Mouse (Mus musculus): ENCODE measurements around the gene Dnah6.

The Dnah6 gene

DNA sequence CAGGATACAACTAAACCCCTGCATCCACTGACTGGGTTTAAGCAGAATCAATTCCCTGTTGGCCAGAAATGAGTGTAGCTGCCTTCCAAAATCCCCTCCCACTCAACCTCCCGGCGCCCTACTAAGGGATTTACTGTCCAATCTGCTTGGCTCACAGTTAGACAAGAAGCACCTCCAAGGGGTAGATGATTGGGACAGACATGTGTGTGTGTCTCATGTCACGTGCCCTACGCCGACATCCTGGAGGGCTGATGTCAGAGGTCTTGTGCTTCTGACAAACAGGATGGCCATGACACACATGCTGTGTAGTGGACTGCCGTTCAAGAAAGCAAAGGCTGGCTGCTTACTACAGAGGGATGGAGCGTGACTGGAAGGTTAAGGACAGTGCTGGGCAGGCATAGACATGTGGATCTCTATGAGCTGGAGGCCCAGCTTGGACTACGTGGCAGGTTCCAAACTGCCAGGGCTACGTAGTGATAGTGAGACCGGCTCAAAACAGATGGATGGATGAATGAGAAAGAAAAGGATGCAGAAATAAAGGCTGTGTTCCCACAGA is 202.6 kb downstream of the Dnah6 start:
- no peak for DNase-seq

DNA sequence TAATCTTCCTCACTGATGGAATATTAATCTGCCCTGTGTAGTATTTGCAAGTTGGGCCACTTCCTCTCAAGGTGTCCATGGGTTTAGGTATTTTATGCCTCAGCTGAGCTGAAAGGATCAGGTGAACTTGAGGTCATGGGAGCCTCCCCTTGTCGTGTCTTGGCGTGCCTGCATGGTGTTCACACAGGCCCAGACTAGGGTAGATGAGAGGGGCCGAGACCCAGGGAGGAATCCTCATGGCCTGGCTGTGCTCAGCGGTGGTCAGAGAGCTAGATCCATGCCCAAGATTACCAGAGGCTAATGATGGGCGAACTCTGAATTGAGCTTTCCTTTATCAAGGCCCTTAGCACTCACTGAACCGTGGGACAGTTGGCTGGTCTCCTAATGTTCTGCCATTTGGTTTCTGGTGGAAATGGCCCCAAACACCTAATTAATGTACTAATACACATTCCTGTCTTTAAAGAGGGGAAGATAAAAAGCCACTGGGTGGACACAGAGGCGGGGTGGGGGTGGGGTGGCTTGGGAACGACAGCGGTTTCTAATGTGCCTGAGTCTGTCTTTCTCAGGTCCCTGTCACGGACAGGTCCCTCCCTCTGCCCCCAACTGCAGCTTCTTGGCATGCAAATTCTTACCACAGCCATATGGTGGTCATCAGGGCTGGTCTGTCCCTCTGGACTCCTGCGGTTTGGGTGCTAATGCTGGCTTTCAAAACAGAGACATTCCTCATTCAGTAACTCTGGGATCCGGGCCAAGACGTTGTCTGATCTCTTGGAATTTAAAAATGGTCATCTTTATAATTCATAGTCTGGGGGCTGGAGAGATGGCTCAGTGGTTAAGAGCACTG is 206.9 kb downstream of the Dnah6 start:
- DNase-seq: no peak

DNA sequence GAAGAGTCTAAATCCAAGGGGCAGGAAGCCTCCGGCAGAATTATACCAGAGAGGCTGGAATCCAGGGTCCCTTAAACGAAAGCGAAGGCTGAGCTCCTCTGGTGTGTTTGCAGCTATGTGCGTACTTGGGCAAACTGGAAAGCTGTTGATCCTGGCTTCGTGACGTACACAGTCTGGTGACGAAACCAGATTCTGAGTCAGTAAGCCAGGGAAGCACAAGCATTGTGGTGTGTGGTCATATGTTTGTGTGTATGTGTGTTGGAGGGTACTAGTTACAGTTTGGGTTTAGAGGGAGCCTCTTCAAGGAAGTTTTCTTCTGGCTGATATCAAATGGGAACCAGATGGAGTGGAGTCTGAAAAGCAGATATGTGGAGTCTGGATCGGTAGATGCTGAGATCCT is 208.5 kb downstream of the Dnah6 start:
- no peak for DNase-seq

DNA sequence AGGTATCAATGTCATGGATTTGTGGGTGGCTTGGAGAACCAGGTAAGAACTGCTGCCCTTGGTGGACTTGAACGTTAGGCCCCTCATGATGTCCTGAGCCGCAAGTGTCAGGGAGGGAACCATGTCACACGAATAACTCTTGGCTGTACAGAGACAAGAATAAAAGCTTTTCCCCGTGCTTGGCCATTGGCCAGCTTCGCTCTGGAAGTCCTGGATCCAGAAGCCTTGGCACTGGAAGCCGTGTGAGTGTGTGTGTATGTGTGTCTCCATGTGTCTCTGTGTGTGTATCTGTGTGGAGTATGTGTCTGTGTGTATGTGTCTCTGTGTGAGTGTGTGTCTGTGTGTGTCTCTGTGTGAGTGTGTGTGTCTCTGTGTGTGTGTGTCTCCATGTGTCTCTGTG is 209.6 kb downstream of the Dnah6 start:
- DNase-seq: no peak

DNA sequence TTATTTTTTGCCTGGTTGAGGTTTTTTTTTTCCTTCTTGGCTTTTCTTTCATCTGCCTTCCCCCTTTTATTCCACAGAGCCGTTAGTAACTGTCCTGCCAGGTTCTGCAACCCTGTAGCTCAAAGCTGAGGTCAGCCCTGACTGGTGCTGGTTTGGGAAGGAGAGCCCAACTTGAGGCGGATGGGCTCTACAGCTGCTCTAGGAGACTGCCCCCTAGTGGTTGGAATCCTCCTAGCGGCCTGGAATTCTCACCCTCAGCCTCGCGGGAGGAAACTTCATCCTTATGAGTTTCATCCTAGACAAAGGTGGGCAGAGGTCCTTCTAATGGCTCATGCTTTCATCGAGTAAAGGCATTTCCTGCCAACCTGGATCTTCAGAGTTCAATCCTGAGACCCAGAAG is 211.4 kb downstream of the Dnah6 start:
- peak; percentile 30 for DNase-seq

DNA sequence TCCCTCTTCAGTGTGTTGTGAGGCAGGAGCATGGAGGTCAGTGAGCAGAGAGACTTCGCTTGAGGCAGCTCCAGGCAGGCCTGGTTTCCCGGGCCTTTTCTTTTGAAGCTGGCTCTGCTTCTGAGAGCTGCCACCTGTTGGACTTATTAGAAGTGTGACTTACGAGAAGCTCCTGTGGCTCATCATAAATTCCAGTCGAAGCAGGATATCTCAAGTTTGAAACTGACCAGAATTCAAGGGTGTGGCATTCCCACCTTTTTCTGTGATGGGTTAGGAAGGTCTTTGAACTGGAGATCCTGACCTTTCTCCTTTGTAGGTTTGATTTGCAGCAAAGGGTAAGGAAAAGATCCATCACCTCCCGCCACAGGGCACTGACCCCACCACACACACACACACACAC is 217.8 kb downstream of the Dnah6 start:
- DNase-seq: no peak

DNA sequence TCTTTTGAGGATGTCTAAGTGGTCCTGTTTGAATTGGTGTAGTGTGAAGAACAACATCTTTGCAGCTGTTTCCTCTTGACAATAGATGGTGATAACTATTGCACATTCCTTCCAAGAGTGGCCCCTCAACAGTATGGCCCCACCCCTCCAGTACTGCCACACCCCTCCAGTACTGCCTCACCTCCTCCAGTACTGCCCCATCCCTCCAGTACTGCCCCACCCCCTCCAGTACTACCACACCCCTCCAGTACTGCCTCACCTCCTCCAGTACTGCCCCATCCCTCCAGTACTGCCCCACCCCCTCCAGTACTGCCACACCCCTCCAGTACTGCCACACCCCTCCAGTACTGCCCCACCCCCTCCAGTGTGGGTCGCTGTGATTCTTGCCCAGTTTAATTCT is 219.1 kb downstream of the Dnah6 start:
- DNase-seq: no peak

DNA sequence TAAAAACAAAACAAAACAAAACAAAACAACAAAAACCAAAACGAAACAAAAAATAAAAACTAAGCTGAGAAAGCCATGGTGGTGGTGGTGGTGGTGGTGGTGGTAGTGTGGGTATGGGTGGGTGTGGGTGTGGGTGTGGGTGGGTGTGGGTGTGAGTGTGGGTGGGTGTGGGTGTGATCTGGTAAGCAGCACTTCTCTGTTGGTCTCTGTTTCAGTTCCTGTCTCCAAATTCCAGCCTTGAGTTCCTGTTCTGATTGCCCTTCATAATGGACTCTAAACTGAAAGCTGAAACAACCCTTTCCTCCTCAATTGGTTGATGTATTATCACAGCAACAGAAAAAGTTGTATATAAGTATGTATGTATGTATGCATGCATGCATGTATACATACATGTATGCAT is 222.6 kb downstream of the Dnah6 start:
- no peak for DNase-seq

DNA sequence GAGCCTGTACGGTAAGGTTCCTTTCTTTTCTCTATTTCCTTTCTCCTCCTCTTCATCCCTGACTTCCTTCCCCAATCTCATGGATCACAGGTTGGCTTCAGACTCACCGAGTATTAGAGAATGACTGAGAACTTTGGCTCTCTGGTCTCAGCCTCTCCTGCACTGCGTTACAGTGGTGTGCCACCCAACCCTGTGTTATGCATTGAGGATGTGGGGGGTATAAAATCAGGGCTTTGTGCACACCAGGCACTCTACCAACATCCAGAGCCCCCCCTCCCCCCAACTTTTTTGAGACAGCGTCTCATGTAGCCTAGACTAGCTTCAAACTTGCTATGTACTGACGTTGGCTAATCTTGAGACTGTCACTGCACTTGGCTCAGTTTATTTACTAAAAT is 227.8 kb downstream of the Dnah6 start:
- DNase-seq: no peak

DNA sequence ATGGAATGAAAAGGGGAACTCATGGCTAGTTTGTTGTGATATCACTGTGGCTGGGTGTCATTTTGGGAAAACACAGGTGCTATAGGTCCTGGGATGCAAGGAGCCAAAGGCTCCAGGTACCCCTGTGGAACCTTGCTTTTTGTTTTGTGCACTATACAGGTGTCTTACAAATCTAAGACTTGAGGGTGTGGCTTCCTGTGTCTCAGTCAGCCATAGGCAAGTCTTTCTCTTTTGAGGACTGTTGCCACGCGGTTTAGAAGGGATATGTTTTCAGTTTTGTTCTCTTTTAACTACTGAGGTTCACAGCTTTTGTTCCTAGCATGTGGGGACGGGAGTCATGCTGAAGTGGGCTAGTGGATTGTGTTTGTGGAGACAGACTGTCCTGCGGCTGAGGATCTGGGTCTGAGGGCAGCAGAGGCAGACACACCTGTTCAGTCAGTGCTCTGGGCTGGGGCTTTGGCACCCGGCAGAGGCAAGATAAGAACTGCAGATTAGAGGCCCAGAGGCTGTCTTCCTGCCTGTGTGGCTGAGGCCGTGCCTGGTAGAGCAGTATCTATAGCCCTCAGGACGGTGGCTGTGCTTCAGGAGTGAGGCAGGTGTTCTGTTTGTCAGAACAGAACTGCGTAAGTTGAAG is 228.3 kb downstream of the Dnah6 start:
- DNase-seq: no peak

DNA sequence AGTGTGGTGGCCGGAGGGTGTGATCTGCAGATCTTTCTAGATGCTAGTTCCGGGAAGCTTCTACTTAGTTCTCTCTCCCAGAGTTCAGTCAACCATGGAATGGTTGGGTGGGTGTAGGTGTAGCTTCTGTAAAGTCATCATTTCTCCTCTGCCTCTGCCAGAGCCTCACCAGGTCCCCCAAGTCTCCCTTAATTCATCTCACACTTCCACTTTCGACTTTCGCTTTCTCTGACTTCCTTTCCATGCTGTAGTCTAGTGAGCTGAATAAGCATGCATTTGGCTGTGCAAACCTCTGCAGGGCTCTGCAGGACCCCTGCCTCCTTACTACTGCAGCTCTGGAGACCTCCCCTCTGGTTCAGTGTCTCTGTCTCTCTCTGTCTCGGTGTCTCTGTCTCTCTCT is 231.2 kb downstream of the Dnah6 start:
- DNase-seq: no peak

DNA sequence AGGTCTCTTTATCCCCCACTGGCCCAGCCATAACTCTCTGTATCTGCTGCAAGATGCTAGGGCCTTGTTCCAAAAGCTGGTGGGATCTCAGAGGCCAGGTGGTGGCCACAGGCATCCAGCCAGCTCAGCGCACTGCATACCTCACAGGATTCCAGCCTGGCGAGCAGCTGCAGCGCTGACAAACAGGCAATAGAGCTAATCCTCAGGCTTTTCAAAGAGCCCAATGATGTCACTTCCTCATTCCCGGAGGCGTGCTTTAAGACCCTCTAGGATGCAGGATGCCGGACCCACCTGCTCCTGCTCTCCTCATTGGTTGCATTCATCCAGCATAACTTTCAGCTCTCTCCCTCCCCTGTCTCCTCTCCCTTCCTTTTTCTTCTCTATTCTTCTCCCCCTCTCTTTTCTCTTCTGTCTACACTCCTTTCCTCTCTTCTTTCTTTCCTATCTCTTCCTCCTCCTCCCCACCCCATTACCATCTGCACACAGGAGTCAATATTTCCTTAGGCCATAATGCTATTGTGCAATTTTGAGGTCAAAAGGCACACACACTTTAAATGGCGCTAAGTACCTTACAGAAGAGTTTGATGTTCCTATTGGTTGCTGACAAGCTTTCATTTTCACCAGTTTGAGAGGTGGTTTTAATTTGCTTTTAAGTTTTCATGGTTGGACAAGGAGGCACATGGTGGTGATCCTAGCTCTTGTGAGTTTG is 232.3 kb downstream of the Dnah6 start:
- DNase-seq: no peak

DNA sequence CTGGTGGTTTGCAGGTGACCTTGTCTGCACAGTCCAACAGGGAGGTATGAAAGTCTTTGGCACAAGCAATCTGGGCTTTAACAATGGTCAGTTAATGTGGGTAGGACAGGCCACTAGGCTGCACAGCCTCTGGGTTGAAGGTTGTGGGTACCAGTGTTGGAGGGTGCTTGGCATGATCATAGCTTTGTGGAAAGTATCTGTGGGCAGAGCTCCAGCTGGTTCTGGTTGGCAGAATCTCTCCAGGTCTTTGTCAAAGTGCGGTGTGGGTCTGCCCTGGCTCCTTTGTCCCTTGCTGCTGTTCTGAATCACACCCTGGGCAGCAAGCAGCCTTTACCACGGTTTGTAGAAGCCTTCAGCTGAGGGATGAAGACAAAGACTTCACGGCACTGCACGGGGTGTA is 238.9 kb downstream of the Dnah6 start:
- DNase-seq: no peak

DNA sequence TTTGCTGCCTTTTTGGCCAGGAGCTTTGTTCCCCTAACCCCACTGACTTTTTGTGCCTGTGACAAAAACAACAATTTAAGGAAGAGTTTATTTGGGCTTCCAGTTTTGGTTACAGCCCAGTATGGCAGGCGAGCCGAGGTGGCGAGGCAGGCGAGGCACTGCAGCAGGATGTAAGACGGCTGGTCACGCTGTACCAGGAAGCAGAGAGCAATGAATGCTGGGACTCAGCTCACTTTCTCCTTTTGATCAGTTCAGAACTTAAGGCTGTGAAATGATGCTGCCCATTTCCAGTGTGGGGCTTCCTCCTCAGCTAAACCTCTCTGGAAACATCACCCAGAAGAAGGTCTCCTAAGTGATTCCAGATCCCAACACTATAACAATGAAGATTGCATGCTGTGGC is 239.6 kb downstream of the Dnah6 start:
- no peak for DNase-seq

DNA sequence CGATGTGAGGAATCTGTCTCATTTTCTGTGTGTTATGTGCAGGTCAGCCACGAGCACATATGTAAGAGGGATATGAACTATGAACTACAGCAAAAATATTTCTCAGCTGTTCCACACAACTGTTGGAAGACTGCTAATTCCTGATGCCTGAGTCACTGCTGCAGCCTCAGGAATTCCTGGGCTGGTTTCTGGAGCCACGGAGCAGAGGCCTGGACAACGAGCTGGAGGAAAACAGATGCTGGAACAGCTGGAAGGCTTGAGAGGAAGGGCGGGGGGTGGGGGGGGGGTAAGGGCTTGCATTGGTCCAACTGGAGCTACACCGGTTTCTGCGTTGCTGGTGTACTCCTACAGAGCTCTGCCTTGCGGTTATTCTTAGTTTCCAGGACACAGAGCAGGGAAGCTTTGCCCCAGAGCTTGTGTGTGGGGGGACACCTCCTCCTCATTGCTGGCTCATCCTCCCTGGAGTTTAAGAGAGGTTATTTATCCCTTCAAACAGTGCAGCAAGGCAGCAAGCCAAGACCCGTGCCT is 240.3 kb downstream of the Dnah6 start:
- DNase-seq: peak; percentile 57

DNA sequence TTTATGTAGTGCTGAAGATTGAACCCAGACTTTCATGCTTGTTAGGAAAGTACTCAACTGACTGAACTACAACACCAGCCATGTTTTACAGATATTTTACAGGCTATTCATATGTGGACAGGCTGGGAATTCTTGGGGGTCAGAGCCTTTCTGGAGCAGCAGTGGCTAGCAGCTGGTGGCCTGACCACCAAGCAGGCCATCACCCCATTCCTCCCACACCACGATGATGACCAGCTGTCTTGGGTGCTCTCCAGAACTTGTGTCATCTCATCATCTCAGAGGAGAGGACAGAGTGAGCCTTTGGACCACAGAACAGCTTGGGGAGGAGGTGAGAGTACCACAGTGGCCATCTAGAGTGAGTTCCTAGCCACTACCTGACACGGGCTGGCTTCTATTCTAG is 244.6 kb downstream of the Dnah6 start:
- no peak for DNase-seq

DNA sequence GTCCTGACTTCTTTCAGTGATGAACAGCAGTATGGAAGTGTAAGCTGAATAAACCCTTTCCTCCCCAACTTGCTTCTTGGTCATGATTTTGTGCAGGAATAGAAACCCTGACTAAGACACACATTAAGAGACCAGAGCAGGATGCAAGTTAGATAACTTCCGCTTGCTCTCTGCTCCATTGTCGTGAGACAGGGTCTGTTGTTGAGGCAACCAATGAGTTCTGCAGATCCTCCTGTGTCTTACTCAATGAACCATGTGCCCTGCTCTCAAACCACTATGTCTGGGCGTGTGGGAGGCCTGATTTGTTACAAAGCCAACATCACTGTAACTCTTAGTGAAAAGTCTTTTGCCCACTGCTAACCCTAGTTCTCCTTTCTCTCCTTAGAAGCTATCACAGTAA is 250.4 kb downstream of the Dnah6 start:
- DNase-seq: no peak

DNA sequence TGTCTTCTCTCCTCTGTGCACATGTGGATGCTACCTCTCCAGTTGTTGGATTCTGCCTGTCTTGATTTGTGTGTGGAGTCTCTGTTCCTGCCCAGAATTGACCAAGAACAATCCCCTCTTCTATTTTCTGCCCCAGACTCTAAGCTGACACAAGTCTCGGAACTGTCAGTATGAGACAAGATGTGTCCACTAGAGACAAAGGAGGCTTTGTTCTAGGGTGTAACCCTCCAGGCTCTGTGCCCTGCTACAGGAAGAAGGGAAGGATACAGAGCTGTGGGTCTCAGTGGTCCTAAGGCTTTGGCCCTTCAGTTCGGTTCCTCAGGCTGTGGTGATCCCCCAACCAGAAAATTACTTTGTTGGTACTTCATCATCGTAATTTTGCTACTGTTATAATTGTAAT is 251.7 kb downstream of the Dnah6 start:
- DNase-seq: no peak

Measured in right cerebral cortex, adult 18-20 months (tissue).